Mouse (Mus musculus): ENCODE results near the gene Dtd1. TPM values are rescaled to one million over a fixed set of nuclear protein-coding genes. Genes with fewer than 3 reads are reported as not detected.

Gene Dtd1
- polyA plus RNA-seq, 1 experiment from 2014 or later, result 31.4 TPM

GRCm38 (mm10) chr2:144718273-144718672 is 118.6 kb downstream of the Dtd1 start:
- WGBS (ENCODE audit: insufficient replicate concordance), result 61% methylated on average over 5 of the region's 5 CpGs
- Histone ChIP-seq H3K36me3 (no peaks in the 10 kb centered on the region), H3K9ac (no peak overlapping the region), H3K4me2 (no peak overlapping the region), H3K27me3 (no peaks in the 10 kb centered on the region), H3K9me3 (replicated peaks) (no peaks in the 10 kb centered on the region), H3K4me3 (replicated peaks) (no peak overlapping the region), H3K4me1 (replicated peaks) (no peaks in the 10 kb centered on the region), H3K27ac (no peak overlapping the region)
- no peak for ATAC-seq (ENCODE audit: low read depth)
- no peak for DNase-seq

GRCm38 (mm10) chr2:144719294-144719693 is 119.6 kb downstream of the Dtd1 start:
- Histone ChIP-seq H3K9ac (no peak overlapping the region), H3K4me2 (no peak overlapping the region), H3K36me3 (no peaks in the 10 kb centered on the region), H3K9me3 (replicated peaks) (no peaks in the 10 kb centered on the region), H3K27ac (no peak overlapping the region; the same call in 1 of the 2 replicates), H3K27me3 (no peaks in the 10 kb centered on the region), H3K4me1 (replicated peaks) (no peaks in the 10 kb centered on the region), H3K4me3 (replicated peaks) (no peak overlapping the region)
- DNase-seq (no peak), ATAC-seq (ENCODE audit: low read depth) (no peak)
- WGBS (ENCODE audit: insufficient replicate concordance), result 61% methylated on average over 5 of the region's 5 CpGs

- no peaks in the 10 kb centered on the region for H3K27me3 ChIP-seq
- no peak for ATAC-seq (ENCODE audit: low read depth)
- H3K4me2 ChIP-seq, result no peak overlapping the region
- no peak overlapping the region for H3K4me3 ChIP-seq (replicated peaks)
- no peak overlapping the region for H3K9ac ChIP-seq
- no peaks in the 10 kb centered on the region for H3K4me1 ChIP-seq (replicated peaks)
- H3K27ac ChIP-seq, result no peak overlapping the region
- H3K9me3 ChIP-seq (replicated peaks), result no peaks in the 10 kb centered on the region
- DNase-seq, result no peak
- 51% methylated on average over 4 of the region's 4 CpGs for WGBS (ENCODE audit: insufficient replicate concordance)
- no peaks in the 10 kb centered on the region for H3K36me3 ChIP-seq
These were observed 120.0 kb downstream of the Dtd1 start for GRCm38 (mm10) chr2:144719718-144720117.

GRCm38 (mm10) chr2:144720407-144720959 is 120.8 kb downstream of the Dtd1 start:
- no peaks in the 10 kb centered on the region for H3K27me3 ChIP-seq
- DNase-seq, result no peak
- H3K9me3 ChIP-seq (replicated peaks), result no peaks in the 10 kb centered on the region
- WGBS (ENCODE audit: insufficient replicate concordance), result 35% methylated on average over 5 of the region's 5 CpGs
- no peak overlapping the region for H3K9ac ChIP-seq
- no peak overlapping the region for H3K27ac ChIP-seq
- no peak for ATAC-seq (ENCODE audit: low read depth)
- no peaks in the 10 kb centered on the region for H3K36me3 ChIP-seq
- no peaks in the 10 kb centered on the region for H3K4me1 ChIP-seq (replicated peaks)
- no peak overlapping the region for H3K4me2 ChIP-seq
- H3K4me3 ChIP-seq (replicated peaks), result no peak overlapping the region

- DNase-seq (no peak), ATAC-seq (ENCODE audit: low read depth) (no peak)
- H3K4me1 ChIP-seq (replicated peaks), result no peaks in the 10 kb centered on the region
- no peak overlapping the region for H3K4me2 ChIP-seq
- H3K4me3 ChIP-seq (replicated peaks), result no peak overlapping the region
- H3K9me3 ChIP-seq (replicated peaks), result no peaks in the 10 kb centered on the region
- no peaks in the 10 kb centered on the region for H3K27me3 ChIP-seq
- H3K27ac ChIP-seq, result no peak overlapping the region
- 57% methylated on average over 1 of the region's 1 CpGs for WGBS (ENCODE audit: insufficient replicate concordance)
- no peaks in the 10 kb centered on the region for H3K36me3 ChIP-seq
- H3K9ac ChIP-seq, result no peak overlapping the region
These were observed 125.0 kb downstream of the Dtd1 start for GRCm38 (mm10) chr2:144724679-144725078.

- ATAC-seq (ENCODE audit: low read depth), result no peak
- no peak overlapping the region for H3K9ac ChIP-seq
- 75% methylated on average over 3 of the region's 3 CpGs for WGBS (ENCODE audit: insufficient replicate concordance)
- H3K9me3 ChIP-seq (replicated peaks), result no peaks in the 10 kb centered on the region
- H3K4me1 ChIP-seq (replicated peaks), result no peaks in the 10 kb centered on the region
- H3K27ac ChIP-seq, result no peak overlapping the region
- no peaks in the 10 kb centered on the region for H3K27me3 ChIP-seq
- H3K4me3 ChIP-seq (replicated peaks), result no peak overlapping the region
- no peak for DNase-seq
- no peak overlapping the region for H3K4me2 ChIP-seq
- H3K36me3 ChIP-seq, result no peaks in the 10 kb centered on the region
These were observed 127.4 kb downstream of the Dtd1 start for GRCm38 (mm10) chr2:144727136-144727535.

- H3K9ac ChIP-seq, result no peak overlapping the region
- H3K4me3 ChIP-seq (replicated peaks), result no peak overlapping the region
- no peak overlapping the region for H3K4me2 ChIP-seq
- no peaks in the 10 kb centered on the region for H3K36me3 ChIP-seq
- no peak for DNase-seq
- 71% methylated on average over 2 of the region's 2 CpGs for WGBS (ENCODE audit: insufficient replicate concordance)
- no peaks in the 10 kb centered on the region for H3K27me3 ChIP-seq
- no peak overlapping the region for H3K27ac ChIP-seq
- H3K9me3 ChIP-seq (replicated peaks), result no peaks in the 10 kb centered on the region
- H3K4me1 ChIP-seq (replicated peaks), result no peaks in the 10 kb centered on the region
- no peak for ATAC-seq (ENCODE audit: low read depth)
These were observed 130.1 kb downstream of the Dtd1 start for GRCm38 (mm10) chr2:144729776-144730175.

- Histone ChIP-seq H3K9ac (no peak overlapping the region), H3K36me3 (no peaks in the 10 kb centered on the region), H3K27me3 (no peaks in the 10 kb centered on the region), H3K27ac (no peak overlapping the region), H3K9me3 (replicated peaks) (no peaks in the 10 kb centered on the region), H3K4me2 (no peak overlapping the region), H3K4me1 (replicated peaks) (no peaks in the 10 kb centered on the region), H3K4me3 (replicated peaks) (no peak overlapping the region)
- WGBS (ENCODE audit: insufficient replicate concordance), result 64% methylated on average over 5 of the region's 5 CpGs
- DNase-seq (no peak), ATAC-seq (ENCODE audit: low read depth) (no peak)
These were observed 138.5 kb downstream of the Dtd1 start for GRCm38 (mm10) chr2:144738161-144738560.

- Histone ChIP-seq H3K9me3 (replicated peaks) (no peaks in the 10 kb centered on the region), H3K4me3 (replicated peaks) (no peak overlapping the region), H3K36me3 (no peaks in the 10 kb centered on the region), H3K27me3 (no peaks in the 10 kb centered on the region), H3K4me2 (no peak overlapping the region), H3K4me1 (replicated peaks) (no peaks in the 10 kb centered on the region), H3K9ac (no peak overlapping the region), H3K27ac (no peak overlapping the region)
- ATAC-seq (ENCODE audit: low read depth), result no peak
- DNase-seq, result no peak
- 68% methylated on average over 5 of the region's 5 CpGs for WGBS (ENCODE audit: insufficient replicate concordance)
These were observed 138.9 kb downstream of the Dtd1 start for GRCm38 (mm10) chr2:144738576-144738975.

GRCm38 (mm10) chr2:144740577-144740997 is 140.9 kb downstream of the Dtd1 start:
- no peak overlapping the region for H3K27ac ChIP-seq
- no peak overlapping the region for H3K4me3 ChIP-seq (replicated peaks)
- H3K4me2 ChIP-seq, result no peak overlapping the region
- H3K9me3 ChIP-seq (replicated peaks), result no peaks in the 10 kb centered on the region
- no peaks in the 10 kb centered on the region for H3K4me1 ChIP-seq (replicated peaks)
- no peak overlapping the region for H3K9ac ChIP-seq
- DNase-seq (no peak), ATAC-seq (ENCODE audit: low read depth) (no peak)
- no peaks in the 10 kb centered on the region for H3K36me3 ChIP-seq
- 75% methylated on average over 6 of the region's 6 CpGs for WGBS (ENCODE audit: insufficient replicate concordance)
- no peaks in the 10 kb centered on the region for H3K27me3 ChIP-seq

GRCm38 (mm10) chr2:144741973-144742372 is 142.3 kb downstream of the Dtd1 start:
- ATAC-seq (ENCODE audit: low read depth), result no peak
- Histone ChIP-seq H3K4me1 (replicated peaks) (no peaks in the 10 kb centered on the region), H3K36me3 (no peaks in the 10 kb centered on the region), H3K9ac (no peak overlapping the region), H3K9me3 (replicated peaks) (no peaks in the 10 kb centered on the region), H3K4me2 (no peak overlapping the region), H3K4me3 (replicated peaks) (no peak overlapping the region), H3K27ac (no peak overlapping the region), H3K27me3 (no peaks in the 10 kb centered on the region)
- 66% methylated on average over 10 of the region's 10 CpGs for WGBS (ENCODE audit: insufficient replicate concordance)
- DNase-seq, result no peak

GRCm38 (mm10) chr2:144743316-144743715 is 143.6 kb downstream of the Dtd1 start:
- Histone ChIP-seq H3K4me3 (replicated peaks) (no peak overlapping the region), H3K27me3 (no peaks in the 10 kb centered on the region), H3K4me2 (no peak overlapping the region), H3K27ac (no peak overlapping the region), H3K9ac (no peak overlapping the region), H3K36me3 (no peaks in the 10 kb centered on the region), H3K9me3 (replicated peaks) (no peaks in the 10 kb centered on the region), H3K4me1 (replicated peaks) (no peaks in the 10 kb centered on the region)
- ATAC-seq (ENCODE audit: low read depth), result no peak
- 66% methylated on average over 5 of the region's 5 CpGs for WGBS (ENCODE audit: insufficient replicate concordance)
- DNase-seq, result no peak
